Mouse (Mus musculus): ENCODE measurements around the gene Hspb3. TPM values are rescaled to one million over a fixed set of nuclear protein-coding genes. Genes with fewer than 3 reads are reported as not detected.

The Hspb3 gene
- polyA plus RNA-seq, 1 experiment from 2014 or later = 75.2 TPM

DNA sequence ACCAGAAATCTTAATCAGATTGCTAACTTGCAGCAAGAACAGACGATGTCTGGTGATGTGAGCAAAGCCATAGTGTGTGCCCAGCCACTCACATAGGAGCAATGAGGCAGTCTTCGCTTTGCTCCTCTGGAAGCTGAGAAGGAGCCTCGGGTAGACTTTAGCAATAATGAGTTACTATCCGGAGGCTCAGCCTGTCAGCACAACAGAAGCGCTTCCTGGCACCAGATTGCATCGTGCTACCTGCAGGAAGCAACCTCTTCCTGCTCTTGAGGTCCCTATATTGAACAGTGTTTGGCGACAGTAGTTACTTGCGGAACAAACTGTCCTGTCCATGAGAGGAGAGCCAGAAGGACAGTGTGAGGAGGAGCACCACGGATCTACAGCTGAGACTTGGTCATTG is 28.2 kb upstream of the Hspb3 start:
- Histone ChIP-seq H3K4me3 (ENCODE audit: low read depth, low read length) (no peak overlapping the region), H3K9ac (ENCODE audit: low read depth, low read length) (no peak overlapping the region), H3K4me2 (no peak overlapping the region), H3K9me3 (replicated peaks; ENCODE audit: control insufficient read depth, low read length) (no peaks in the 10 kb centered on the region), H3K27me3 (ENCODE audit: control insufficient read depth, insufficient read depth, low read length) (no peaks in the 10 kb centered on the region), H3K27ac (ENCODE audit: low read depth, low read length) (no peak overlapping the region), H3K4me1 (ENCODE audit: control insufficient read depth, insufficient read depth, low read length) (no peaks in the 10 kb centered on the region), H3K36me3 (ENCODE audit: control insufficient read depth, insufficient read depth, low read length) (no peaks in the 10 kb centered on the region)
- ATAC-seq (replicated peaks; ENCODE audit: insufficient number of reproducible peaks, low FRiP score, low TSS enrichment) = no peak
- 47% methylated on average over 9 of the region's 9 CpGs for WGBS (ENCODE audit: insufficient replicate concordance)

DNA sequence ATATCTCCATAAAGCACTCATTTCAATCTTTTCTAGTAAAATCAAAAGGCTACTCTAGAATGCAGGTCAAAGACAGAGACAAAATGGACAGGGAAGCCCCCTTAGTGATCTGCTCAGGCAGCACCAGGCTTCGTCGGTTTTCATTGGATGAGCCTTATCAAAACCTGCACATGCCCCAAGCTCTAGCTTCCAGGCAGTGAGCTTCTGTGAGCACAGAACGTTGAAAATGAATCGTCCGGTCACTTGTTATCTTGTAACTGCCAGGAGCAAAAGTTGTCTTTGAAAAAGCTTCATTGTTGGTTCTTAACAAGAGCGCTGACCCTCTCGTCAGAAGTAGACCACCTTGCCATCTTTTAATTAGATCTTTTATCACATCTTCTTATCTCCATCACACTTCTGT is 26.4 kb upstream of the Hspb3 start:
- Histone ChIP-seq H3K4me3 (ENCODE audit: low read depth, low read length) (no peak overlapping the region), H3K27ac (ENCODE audit: low read depth, low read length) (no peak overlapping the region), H3K4me2 (no peak overlapping the region), H3K36me3 (ENCODE audit: control insufficient read depth, insufficient read depth, low read length) (no peaks in the 10 kb centered on the region), H3K9me3 (replicated peaks; ENCODE audit: control insufficient read depth, low read length) (no peaks in the 10 kb centered on the region), H3K4me1 (ENCODE audit: control insufficient read depth, insufficient read depth, low read length) (no peaks in the 10 kb centered on the region), H3K27me3 (ENCODE audit: control insufficient read depth, insufficient read depth, low read length) (no peaks in the 10 kb centered on the region), H3K9ac (ENCODE audit: low read depth, low read length) (no peak overlapping the region)
- no peak for ATAC-seq (replicated peaks; ENCODE audit: insufficient number of reproducible peaks, low FRiP score, low TSS enrichment)
- WGBS (ENCODE audit: insufficient replicate concordance) = 35% methylated on average over 7 of the region's 7 CpGs

GRCm38 (mm10) chr13:113686691-113687121 is 23.2 kb upstream of the Hspb3 start:
- ATAC-seq (replicated peaks; ENCODE audit: insufficient number of reproducible peaks, low FRiP score, low TSS enrichment) = no peak
- WGBS (ENCODE audit: insufficient replicate concordance) = 65% methylated on average over 8 of the region's 8 CpGs
- H3K9me3 ChIP-seq (replicated peaks; ENCODE audit: control insufficient read depth, low read length) = no peaks in the 10 kb centered on the region
- H3K36me3 ChIP-seq (ENCODE audit: control insufficient read depth, insufficient read depth, low read length) = no peaks in the 10 kb centered on the region
- H3K4me1 ChIP-seq (ENCODE audit: control insufficient read depth, insufficient read depth, low read length) = no peaks in the 10 kb centered on the region
- no peaks in the 10 kb centered on the region for H3K27me3 ChIP-seq (ENCODE audit: control insufficient read depth, insufficient read depth, low read length)
- no peak overlapping the region for H3K9ac ChIP-seq (ENCODE audit: low read depth, low read length)
- no peak overlapping the region for H3K4me3 ChIP-seq (ENCODE audit: low read depth, low read length)
- no peak overlapping the region for H3K4me2 ChIP-seq
- no peak overlapping the region for H3K27ac ChIP-seq (ENCODE audit: low read depth, low read length)

GRCm38 (mm10) chr13:113682821-113683220 is 19.3 kb upstream of the Hspb3 start:
- Histone ChIP-seq H3K4me1 (ENCODE audit: control insufficient read depth, insufficient read depth, low read length) (no peaks in the 10 kb centered on the region), H3K4me3 (ENCODE audit: low read depth, low read length) (no peak overlapping the region), H3K27me3 (ENCODE audit: control insufficient read depth, insufficient read depth, low read length) (no peaks in the 10 kb centered on the region), H3K4me2 (no peak overlapping the region), H3K36me3 (ENCODE audit: control insufficient read depth, insufficient read depth, low read length) (no peaks in the 10 kb centered on the region), H3K9me3 (replicated peaks; ENCODE audit: control insufficient read depth, low read length) (0 out of 2 replicates have a peak, but pooled peaks cover 2% of the 10 kb centered on the region), H3K9ac (ENCODE audit: low read depth, low read length) (no peak overlapping the region), H3K27ac (ENCODE audit: low read depth, low read length) (no peak overlapping the region)
- ATAC-seq (replicated peaks; ENCODE audit: insufficient number of reproducible peaks, low FRiP score, low TSS enrichment) = no peak
- 90% methylated on average over 5 of the region's 5 CpGs for WGBS (ENCODE audit: insufficient replicate concordance)

DNA sequence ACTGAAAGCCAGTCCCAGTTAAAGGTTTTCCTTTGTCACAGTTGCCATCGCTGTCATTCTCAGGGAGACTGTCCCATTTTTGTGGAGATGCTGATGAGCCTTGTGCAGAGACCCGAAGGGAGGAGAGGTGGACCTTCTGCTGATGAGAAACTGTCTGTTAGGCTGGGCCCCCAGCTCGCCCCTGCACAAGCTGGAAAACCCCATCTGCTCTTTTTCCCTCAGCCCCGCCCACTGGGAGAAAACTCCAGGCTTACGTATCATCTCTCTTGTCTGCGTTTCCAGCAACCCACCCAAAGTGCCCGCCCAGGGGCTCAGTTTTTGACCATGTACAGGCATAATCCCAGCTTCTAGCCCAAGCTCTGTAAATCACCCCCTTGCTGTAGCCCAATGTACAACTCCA is 17.2 kb upstream of the Hspb3 start:
- 96% methylated on average over 7 of the region's 7 CpGs for WGBS (ENCODE audit: insufficient replicate concordance)
- Histone ChIP-seq H3K36me3 (ENCODE audit: control insufficient read depth, insufficient read depth, low read length) (no peaks in the 10 kb centered on the region), H3K9me3 (replicated peaks; ENCODE audit: control insufficient read depth, low read length) (0 out of 2 replicates have a peak, but pooled peaks cover 2% of the 10 kb centered on the region), H3K4me2 (no peak overlapping the region), H3K27ac (ENCODE audit: low read depth, low read length) (no peak overlapping the region), H3K4me3 (ENCODE audit: low read depth, low read length) (no peak overlapping the region), H3K27me3 (ENCODE audit: control insufficient read depth, insufficient read depth, low read length) (no peaks in the 10 kb centered on the region), H3K4me1 (ENCODE audit: control insufficient read depth, insufficient read depth, low read length) (no peaks in the 10 kb centered on the region), H3K9ac (ENCODE audit: low read depth, low read length) (no peak overlapping the region)
- no peak for ATAC-seq (replicated peaks; ENCODE audit: insufficient number of reproducible peaks, low FRiP score, low TSS enrichment)

DNA sequence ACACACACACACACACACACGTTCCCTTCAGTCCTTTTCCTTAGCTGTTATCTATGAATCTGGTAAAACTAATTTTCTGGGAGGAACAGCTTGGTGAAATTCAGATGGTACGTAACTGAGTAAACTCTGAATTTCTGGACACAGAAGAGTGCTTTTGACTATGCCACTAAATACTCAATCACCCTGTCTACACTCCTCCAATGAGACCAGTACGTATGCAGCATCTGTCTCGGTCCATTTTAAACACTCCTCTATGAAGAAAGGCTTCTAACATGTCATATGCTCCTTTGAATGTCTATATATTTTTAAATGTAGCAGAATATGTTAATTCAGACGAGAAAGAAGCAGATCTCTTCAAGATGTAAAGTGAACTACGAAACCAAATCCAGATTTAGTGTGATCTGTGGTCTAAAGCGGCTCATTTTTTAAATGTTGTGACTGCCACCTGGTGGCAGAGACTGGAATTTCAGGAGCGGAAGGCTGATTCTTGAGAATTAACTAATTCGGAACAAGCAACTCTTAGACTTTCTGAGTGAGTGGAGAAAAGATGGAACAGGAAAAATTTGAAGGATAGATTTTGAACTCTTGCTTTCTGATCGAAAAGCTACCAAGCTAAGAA is 6.1 kb upstream of the Hspb3 start:
- no peaks in the 10 kb centered on the region for H3K4me1 ChIP-seq (ENCODE audit: control insufficient read depth, insufficient read depth, low read length)
- H3K27ac ChIP-seq (ENCODE audit: low read depth, low read length) = no peak overlapping the region
- H3K9me3 ChIP-seq (replicated peaks; ENCODE audit: control insufficient read depth, low read length) = no peaks in the 10 kb centered on the region
- no peak overlapping the region for H3K4me3 ChIP-seq (ENCODE audit: low read depth, low read length)
- no peak overlapping the region for H3K9ac ChIP-seq (ENCODE audit: low read depth, low read length)
- no peaks in the 10 kb centered on the region for H3K27me3 ChIP-seq (ENCODE audit: control insufficient read depth, insufficient read depth, low read length)
- no peaks in the 10 kb centered on the region for H3K36me3 ChIP-seq (ENCODE audit: control insufficient read depth, insufficient read depth, low read length)
- no peak overlapping the region for H3K4me2 ChIP-seq
- no peak for ATAC-seq (replicated peaks; ENCODE audit: insufficient number of reproducible peaks, low FRiP score, low TSS enrichment)
- 37% methylated on average over 10 of the region's 10 CpGs for WGBS (ENCODE audit: insufficient replicate concordance)

- Histone ChIP-seq H3K27me3 (ENCODE audit: control insufficient read depth, insufficient read depth, low read length) (no peaks in the 10 kb centered on the region), H3K4me1 (ENCODE audit: control insufficient read depth, insufficient read depth, low read length) (no peaks in the 10 kb centered on the region), H3K4me2 (peak overlapping the region; percentile 66), H3K4me3 (ENCODE audit: low read depth, low read length) (peak overlapping the region; percentile 45), H3K9ac (ENCODE audit: low read depth, low read length) (peak overlapping the region; percentile 52; the same call in 1 of the 2 replicates), H3K9me3 (replicated peaks; ENCODE audit: control insufficient read depth, low read length) (no peaks in the 10 kb centered on the region), H3K36me3 (ENCODE audit: control insufficient read depth, insufficient read depth, low read length) (no peaks in the 10 kb centered on the region), H3K27ac (ENCODE audit: low read depth, low read length) (peak overlapping the region; percentile 94)
- 62% methylated on average over 7 of the region's 7 CpGs for WGBS (ENCODE audit: insufficient replicate concordance)
- ATAC-seq (replicated peaks; ENCODE audit: insufficient number of reproducible peaks, low FRiP score, low TSS enrichment) = no peak
Measured at GRCm38 (mm10) chr13:113663883-113664282, 407 bp upstream of the Hspb3 start.

GRCm38 (mm10) chr13:113661826-113662271 is 1.6 kb downstream of the Hspb3 start:
- peaks cover 8% of the 10 kb centered on the region for H3K4me1 ChIP-seq (ENCODE audit: control insufficient read depth, insufficient read depth, low read length)
- 44% methylated on average over 7 of the region's 7 CpGs for WGBS (ENCODE audit: insufficient replicate concordance)
- peak overlapping the region; percentile 66 for H3K4me2 ChIP-seq
- H3K4me3 ChIP-seq (ENCODE audit: low read depth, low read length) = peak overlapping the region; percentile 45
- H3K9me3 ChIP-seq (replicated peaks; ENCODE audit: control insufficient read depth, low read length) = no peaks in the 10 kb centered on the region
- H3K36me3 ChIP-seq (ENCODE audit: control insufficient read depth, insufficient read depth, low read length) = no peaks in the 10 kb centered on the region
- H3K27ac ChIP-seq (ENCODE audit: low read depth, low read length) = peak overlapping the region; percentile 94
- peak overlapping the region; percentile 78 for H3K9ac ChIP-seq (ENCODE audit: low read depth, low read length)
- H3K27me3 ChIP-seq (ENCODE audit: control insufficient read depth, insufficient read depth, low read length) = no peaks in the 10 kb centered on the region
- ATAC-seq (replicated peaks; ENCODE audit: insufficient number of reproducible peaks, low FRiP score, low TSS enrichment) = peak; percentile 55
